Mouse (Mus musculus): ENCODE results near the gene Slc6a6. TPM values are rescaled to one million over a fixed set of nuclear protein-coding genes. Genes with fewer than 3 reads are reported as not detected.

Slc6a6 gene
- polyA plus RNA-seq, 1 experiment from 2014 or later, result 40.8 TPM

- Histone ChIP-seq H3K4me1 (ENCODE audit: control insufficient read depth, insufficient read depth, low read length) (peaks cover under 1% of the 10 kb centered on the region; the same call in 1 of the 2 replicates), H3K9ac (ENCODE audit: low read depth, low read length) (no peak overlapping the region), H3K27ac (replicated peaks; ENCODE audit: low read depth, low read length) (no peak overlapping the region), H3K4me2 (ENCODE audit: low read depth, low read length) (no peak overlapping the region), H3K27me3 (replicated peaks; ENCODE audit: control insufficient read depth, insufficient read depth, low read length) (no peaks in the 10 kb centered on the region), H3K36me3 (ENCODE audit: control insufficient read depth, insufficient read depth, low read length) (no peaks in the 10 kb centered on the region), H3K4me3 (ENCODE audit: low read depth, low read length) (no peak overlapping the region), H3K9me3 (ENCODE audit: control insufficient read depth, low read length) (no peaks in the 10 kb centered on the region)
- DNase-seq (ENCODE audit: low spot score) (no peak), ATAC-seq (ENCODE audit: low read depth) (no peak)
- 88% methylated on average over 6 of the region's 6 CpGs for WGBS
Observed at GRCm38 (mm10) chr6:91665267-91665666, 18.6 kb upstream of the Slc6a6 start.

DNA sequence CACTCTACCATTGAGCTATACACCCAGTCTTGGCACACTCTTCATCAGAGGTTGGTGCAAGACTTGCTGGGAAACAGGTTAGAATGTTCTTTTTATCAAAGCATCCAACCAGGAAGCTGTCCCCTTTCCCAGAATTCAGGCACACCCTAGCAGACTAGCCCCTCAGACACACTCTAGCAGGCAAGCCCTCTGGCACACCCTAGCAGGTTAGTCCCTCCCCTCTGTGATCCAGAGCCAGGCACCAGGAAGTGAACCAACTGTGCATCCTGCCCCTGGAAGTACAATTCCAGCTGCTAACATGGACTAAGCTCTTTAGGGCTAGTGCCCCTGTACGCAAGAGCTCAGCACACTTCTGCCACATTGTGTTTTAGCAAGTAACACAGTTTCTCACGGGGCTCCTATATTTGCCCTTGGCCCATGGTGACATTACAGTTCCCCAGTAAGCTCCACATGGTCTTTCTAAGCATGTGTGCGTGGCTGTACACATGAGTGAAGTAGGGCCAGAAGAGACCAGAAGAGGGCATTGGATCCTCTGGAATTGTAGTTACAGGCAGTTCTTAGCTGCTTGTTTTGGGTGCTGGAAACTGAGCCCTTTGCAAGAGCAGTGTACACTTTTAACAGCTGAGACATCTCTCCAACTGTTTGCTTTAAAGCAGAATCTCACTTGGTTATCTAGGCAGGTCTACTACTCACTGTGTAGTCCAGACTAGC lies 17.7 kb upstream of the Slc6a6 start:
- H3K27me3 ChIP-seq (replicated peaks; ENCODE audit: control insufficient read depth, insufficient read depth, low read length), result no peaks in the 10 kb centered on the region
- no peak for ATAC-seq (ENCODE audit: low read depth)
- 78% methylated on average over 3 of the region's 3 CpGs for WGBS

GRCm38 (mm10) chr6:91667141-91667540 lies 16.7 kb upstream of the Slc6a6 start:
- no peaks in the 10 kb centered on the region for H3K4me1 ChIP-seq (ENCODE audit: control insufficient read depth, insufficient read depth, low read length)
- H3K4me3 ChIP-seq (ENCODE audit: low read depth, low read length), result no peak overlapping the region
- H3K4me2 ChIP-seq (ENCODE audit: low read depth, low read length), result no peak overlapping the region
- no peak for ATAC-seq (ENCODE audit: low read depth)
- no peaks in the 10 kb centered on the region for H3K9me3 ChIP-seq (ENCODE audit: control insufficient read depth, low read length)
- no peak overlapping the region for H3K27ac ChIP-seq (replicated peaks; ENCODE audit: low read depth, low read length)
- no peak overlapping the region for H3K9ac ChIP-seq (ENCODE audit: low read depth, low read length)
- no peak for DNase-seq (ENCODE audit: low spot score)
- no peaks in the 10 kb centered on the region for H3K36me3 ChIP-seq (ENCODE audit: control insufficient read depth, insufficient read depth, low read length)
- WGBS, result 86% methylated on average over 4 of the region's 4 CpGs
- no peaks in the 10 kb centered on the region for H3K27me3 ChIP-seq (replicated peaks; ENCODE audit: control insufficient read depth, insufficient read depth, low read length)

More for the DNA sequence above, 17.7 kb upstream of the Slc6a6 start:
- no peaks in the 10 kb centered on the region for H3K4me1 ChIP-seq (ENCODE audit: control insufficient read depth, insufficient read depth, low read length)
- no peaks in the 10 kb centered on the region for H3K9me3 ChIP-seq (ENCODE audit: control insufficient read depth, low read length)
- no peak for DNase-seq (ENCODE audit: low spot score)
- H3K4me2 ChIP-seq (ENCODE audit: low read depth, low read length), result no peak overlapping the region
- no peak overlapping the region for H3K27ac ChIP-seq (replicated peaks; ENCODE audit: low read depth, low read length)
- H3K9ac ChIP-seq (ENCODE audit: low read depth, low read length), result no peak overlapping the region
- H3K4me3 ChIP-seq (ENCODE audit: low read depth, low read length), result no peak overlapping the region
- H3K36me3 ChIP-seq (ENCODE audit: control insufficient read depth, insufficient read depth, low read length), result no peaks in the 10 kb centered on the region

DNA sequence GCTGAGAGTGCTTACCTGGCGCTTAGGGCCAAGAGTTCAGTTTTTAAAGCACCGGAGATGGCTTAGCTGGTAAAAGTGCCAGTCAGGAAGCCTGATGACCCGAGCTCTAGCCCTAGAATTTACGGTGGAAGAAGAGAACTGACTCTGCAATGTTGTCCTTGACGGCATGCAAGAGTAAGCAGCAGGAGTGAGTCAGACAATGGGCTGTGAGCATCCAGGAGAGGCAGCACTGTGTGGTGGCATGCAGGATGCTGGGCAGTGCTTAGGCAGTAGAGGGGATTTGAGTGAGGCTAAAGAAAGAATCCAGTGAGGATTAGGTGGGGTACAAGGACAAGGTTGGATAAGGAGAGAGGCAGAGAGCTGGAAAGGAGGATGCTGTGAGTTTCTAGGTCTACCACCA lies 15.6 kb upstream of the Slc6a6 start:
- WGBS, result 51% methylated on average over 5 of the region's 5 CpGs
- DNase-seq (ENCODE audit: low spot score), result no peak
- no peaks in the 10 kb centered on the region for H3K36me3 ChIP-seq (ENCODE audit: control insufficient read depth, insufficient read depth, low read length)
- H3K9ac ChIP-seq (ENCODE audit: low read depth, low read length), result no peak overlapping the region
- no peaks in the 10 kb centered on the region for H3K27me3 ChIP-seq (replicated peaks; ENCODE audit: control insufficient read depth, insufficient read depth, low read length)
- no peak overlapping the region for H3K27ac ChIP-seq (replicated peaks; ENCODE audit: low read depth, low read length)
- H3K4me1 ChIP-seq (ENCODE audit: control insufficient read depth, insufficient read depth, low read length), result no peaks in the 10 kb centered on the region
- no peak overlapping the region for H3K4me2 ChIP-seq (ENCODE audit: low read depth, low read length)
- ATAC-seq (ENCODE audit: low read depth), result no peak
- no peaks in the 10 kb centered on the region for H3K9me3 ChIP-seq (ENCODE audit: control insufficient read depth, low read length)
- H3K4me3 ChIP-seq (ENCODE audit: low read depth, low read length), result no peak overlapping the region

DNA sequence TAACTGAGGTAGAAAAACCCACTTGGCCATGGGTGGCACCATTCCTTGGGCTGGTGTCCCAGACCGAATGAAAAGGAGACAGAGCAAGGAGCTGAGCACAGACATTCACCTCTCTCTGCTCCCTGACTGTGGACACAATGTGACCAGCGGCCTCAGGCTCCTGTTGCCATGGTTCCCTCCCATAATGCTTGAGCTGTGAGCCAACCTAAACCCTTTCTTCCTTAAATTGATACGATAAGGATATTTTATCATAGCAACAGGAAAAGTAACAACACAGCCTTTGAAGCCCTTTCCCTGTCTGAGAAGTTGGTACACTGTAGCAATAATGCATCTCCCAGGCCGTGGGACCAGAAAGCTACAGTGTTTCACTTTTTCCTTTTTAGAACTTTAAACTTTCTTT lies 14.6 kb upstream of the Slc6a6 start:
- no peak overlapping the region for H3K4me2 ChIP-seq (ENCODE audit: low read depth, low read length)
- no peak for DNase-seq (ENCODE audit: low spot score)
- no peak for ATAC-seq (ENCODE audit: low read depth)

DNA sequence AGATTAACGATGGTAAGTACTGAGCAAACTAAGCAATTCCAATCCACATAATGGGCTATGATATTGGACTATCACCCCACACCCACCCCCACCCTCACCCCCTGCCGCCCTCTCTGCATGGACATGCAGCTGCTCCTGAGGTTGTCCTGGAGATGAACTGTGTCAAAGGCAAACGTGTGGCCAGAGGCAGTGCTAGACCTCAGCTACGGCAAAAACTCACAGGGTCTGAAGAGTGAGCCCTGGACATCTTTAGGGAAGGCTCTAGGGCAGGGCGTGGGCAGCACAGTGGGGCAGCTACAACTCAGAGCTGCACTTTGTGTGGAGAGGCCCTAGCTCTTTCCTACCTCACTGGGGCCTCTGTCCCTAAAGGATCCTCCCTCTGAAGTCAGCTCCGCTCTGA lies 13.6 kb upstream of the Slc6a6 start:
- Histone ChIP-seq H3K36me3 (ENCODE audit: control insufficient read depth, insufficient read depth, low read length) (no peaks in the 10 kb centered on the region), H3K9me3 (ENCODE audit: control insufficient read depth, low read length) (no peaks in the 10 kb centered on the region), H3K4me3 (ENCODE audit: low read depth, low read length) (no peak overlapping the region), H3K4me1 (ENCODE audit: control insufficient read depth, insufficient read depth, low read length) (peaks cover 3% of the 10 kb centered on the region; the same call in 1 of the 2 replicates), H3K9ac (ENCODE audit: low read depth, low read length) (no peak overlapping the region), H3K27me3 (replicated peaks; ENCODE audit: control insufficient read depth, insufficient read depth, low read length) (no peaks in the 10 kb centered on the region), H3K27ac (replicated peaks; ENCODE audit: low read depth, low read length) (no peak overlapping the region), H3K4me2 (ENCODE audit: low read depth, low read length) (no peak overlapping the region)
- DNase-seq (ENCODE audit: low spot score), result no peak
- no peak for ATAC-seq (ENCODE audit: low read depth)
- WGBS, result 62% methylated on average over 6 of the region's 6 CpGs

More for the DNA sequence above, 14.6 kb upstream of the Slc6a6 start:
- no peak overlapping the region for H3K9ac ChIP-seq (ENCODE audit: low read depth, low read length)
- no peaks in the 10 kb centered on the region for H3K9me3 ChIP-seq (ENCODE audit: control insufficient read depth, low read length)
- H3K4me3 ChIP-seq (ENCODE audit: low read depth, low read length), result no peak overlapping the region
- no peaks in the 10 kb centered on the region for H3K4me1 ChIP-seq (ENCODE audit: control insufficient read depth, insufficient read depth, low read length)
- H3K36me3 ChIP-seq (ENCODE audit: control insufficient read depth, insufficient read depth, low read length), result no peaks in the 10 kb centered on the region
- no peaks in the 10 kb centered on the region for H3K27me3 ChIP-seq (replicated peaks; ENCODE audit: control insufficient read depth, insufficient read depth, low read length)
- H3K27ac ChIP-seq (replicated peaks; ENCODE audit: low read depth, low read length), result no peak overlapping the region
- 51% methylated on average over 4 of the region's 4 CpGs for WGBS

DNA sequence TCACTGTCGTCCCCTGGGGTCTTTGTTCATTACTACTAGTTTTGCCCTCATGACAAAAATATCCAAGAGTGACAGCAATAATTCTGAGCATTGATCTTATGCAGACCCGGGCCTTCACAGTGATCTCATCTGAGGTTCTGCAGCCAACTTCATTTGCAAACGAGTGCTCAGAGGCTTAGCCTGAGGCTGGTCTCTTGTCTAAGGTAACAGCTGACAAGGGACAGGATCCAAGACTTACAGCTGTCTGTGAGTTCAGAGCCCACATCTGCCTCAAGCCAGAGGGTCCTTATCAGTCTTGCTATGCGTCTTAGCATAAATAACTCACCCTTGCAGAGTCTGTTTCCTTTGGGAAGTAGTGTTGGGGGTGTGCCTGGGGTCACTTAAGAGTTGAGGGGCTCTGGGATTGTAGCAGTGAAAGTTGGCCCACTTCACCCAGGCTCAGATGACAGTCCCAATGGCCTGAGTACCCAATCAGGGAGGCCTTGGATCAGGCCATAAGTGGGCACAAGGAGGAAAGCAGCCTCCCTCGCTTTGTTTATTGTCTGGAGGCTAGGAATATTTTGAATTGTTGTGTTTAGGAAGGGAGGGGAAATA lies 9.0 kb upstream of the Slc6a6 start:
- WGBS, result 20% methylated on average over 5 of the region's 5 CpGs
- Histone ChIP-seq H3K4me3 (ENCODE audit: low read depth, low read length) (no peak overlapping the region), H3K9ac (ENCODE audit: low read depth, low read length) (no peak overlapping the region), H3K9me3 (ENCODE audit: control insufficient read depth, low read length) (no peaks in the 10 kb centered on the region), H3K27me3 (replicated peaks; ENCODE audit: control insufficient read depth, insufficient read depth, low read length) (no peaks in the 10 kb centered on the region), H3K4me1 (ENCODE audit: control insufficient read depth, insufficient read depth, low read length) (peaks cover 12% of the 10 kb centered on the region), H3K36me3 (ENCODE audit: control insufficient read depth, insufficient read depth, low read length) (no peaks in the 10 kb centered on the region), H3K4me2 (ENCODE audit: low read depth, low read length) (no peak overlapping the region), H3K27ac (replicated peaks; ENCODE audit: low read depth, low read length) (peak overlapping the region; percentile 61)
- ATAC-seq (ENCODE audit: low read depth), result peak; percentile 80
- DNase-seq (ENCODE audit: low spot score), result peak; percentile 83

GRCm38 (mm10) chr6:91678506-91679094 lies 5.3 kb upstream of the Slc6a6 start:
- Histone ChIP-seq H3K9me3 (ENCODE audit: control insufficient read depth, low read length) (no peaks in the 10 kb centered on the region), H3K4me1 (ENCODE audit: control insufficient read depth, insufficient read depth, low read length) (peaks cover 18% of the 10 kb centered on the region), H3K9ac (ENCODE audit: low read depth, low read length) (no peak overlapping the region), H3K4me2 (ENCODE audit: low read depth, low read length) (no peak overlapping the region), H3K36me3 (ENCODE audit: control insufficient read depth, insufficient read depth, low read length) (no peaks in the 10 kb centered on the region), H3K27ac (replicated peaks; ENCODE audit: low read depth, low read length) (no peak overlapping the region), H3K4me3 (ENCODE audit: low read depth, low read length) (no peak overlapping the region), H3K27me3 (replicated peaks; ENCODE audit: control insufficient read depth, insufficient read depth, low read length) (no peaks in the 10 kb centered on the region)
- ATAC-seq (ENCODE audit: low read depth) (no peak), DNase-seq (ENCODE audit: low spot score) (no peak)
- 39% methylated on average over 12 of the region's 12 CpGs for WGBS

Measured in embryonic facial prominence, embryonic 14.5 days (tissue).